Mouse (Mus musculus) layer of hippocampus, adult 11-12 months (tissue): ENCODE measurements at regions not wholly inside any gene's neighbourhood (a gene's known extent, or its start where the extent isn't known, plus 50 kb on each side); places are given as distances from the start of the nearest gene placed in this dataset.
A peak's percentile ranks its signal among the peaks of the same experiment; 100 is the strongest.

ENCODE experiments used
- DNase-seq: peaks from one replicate; pipeline ENCODE4 v3.0.0; 2022; ENCODE audit warnings: low spot score

GRCm38 (mm10) chr12:106480281-106481060 is 470.4 kb downstream of the Vrk1 start:
- no peak for DNase-seq

DNA sequence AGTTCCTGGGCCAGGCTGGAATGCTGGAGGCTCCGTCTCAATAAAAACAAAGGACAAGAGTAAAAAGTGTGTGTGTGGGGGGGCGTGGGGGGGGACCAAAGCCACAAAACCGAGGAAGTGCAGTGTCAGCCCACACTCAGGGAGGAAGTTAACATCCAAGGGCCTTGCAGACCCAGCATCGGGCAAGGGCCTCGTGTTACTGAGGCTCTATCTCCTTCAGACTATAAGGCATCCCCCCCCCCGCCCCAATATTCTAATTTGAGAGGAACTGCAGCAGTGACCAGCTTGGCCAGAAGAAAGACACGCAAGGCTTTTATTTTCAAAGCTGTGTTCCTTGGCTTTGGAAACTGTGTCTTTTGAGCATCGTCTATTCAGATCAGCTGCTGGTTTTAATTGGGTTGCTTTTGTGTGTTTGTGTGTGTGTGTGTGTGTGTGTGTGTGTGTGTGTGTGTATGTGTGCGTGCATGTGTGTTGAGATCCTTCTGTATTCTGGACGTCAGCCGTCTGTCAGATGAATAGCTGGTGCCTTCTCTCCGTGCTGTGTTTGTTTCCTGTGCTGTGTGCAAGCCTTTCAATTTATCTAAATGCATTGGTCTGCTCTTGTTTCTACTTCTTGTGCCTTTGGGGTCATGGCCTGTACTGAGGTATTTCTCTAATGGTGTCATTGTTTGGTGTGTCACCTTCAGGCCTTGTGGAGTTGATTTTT is 491.7 kb downstream of the Vrk1 start:
- no peak for DNase-seq

- DNase-seq: no peak
These were observed 494.3 kb downstream of the Vrk1 start for GRCm38 (mm10) chr12:106504285-106504684.

GRCm38 (mm10) chr12:106514057-106514456 is 504.0 kb downstream of the Vrk1 start:
- DNase-seq: no peak

DNA sequence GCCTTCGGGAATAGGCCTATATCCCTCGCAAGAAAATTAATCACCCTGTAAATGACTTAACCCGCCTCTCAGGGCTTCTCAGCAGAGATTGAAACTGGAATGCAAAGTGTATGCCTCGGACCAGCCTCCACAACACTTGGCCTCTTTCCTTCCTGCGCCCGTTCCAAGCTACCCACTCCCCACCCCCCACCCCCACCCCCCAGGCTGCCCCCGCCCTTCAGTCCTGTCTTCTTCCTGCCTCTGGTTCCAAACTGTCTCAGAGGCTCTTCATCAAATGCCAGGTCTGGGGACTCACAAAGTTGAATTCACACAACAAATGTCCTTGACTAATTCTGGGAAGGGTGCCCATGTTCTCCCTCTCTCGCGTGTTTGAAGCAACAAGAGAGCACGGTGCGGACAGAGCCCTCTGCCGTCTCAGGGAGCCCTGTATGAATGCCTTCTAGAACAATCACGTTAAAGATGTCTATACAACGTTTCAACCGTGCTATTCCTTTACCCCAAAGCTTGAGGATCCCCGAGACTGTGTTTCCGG is 505.3 kb downstream of the Vrk1 start:
- DNase-seq: no peak

DNA sequence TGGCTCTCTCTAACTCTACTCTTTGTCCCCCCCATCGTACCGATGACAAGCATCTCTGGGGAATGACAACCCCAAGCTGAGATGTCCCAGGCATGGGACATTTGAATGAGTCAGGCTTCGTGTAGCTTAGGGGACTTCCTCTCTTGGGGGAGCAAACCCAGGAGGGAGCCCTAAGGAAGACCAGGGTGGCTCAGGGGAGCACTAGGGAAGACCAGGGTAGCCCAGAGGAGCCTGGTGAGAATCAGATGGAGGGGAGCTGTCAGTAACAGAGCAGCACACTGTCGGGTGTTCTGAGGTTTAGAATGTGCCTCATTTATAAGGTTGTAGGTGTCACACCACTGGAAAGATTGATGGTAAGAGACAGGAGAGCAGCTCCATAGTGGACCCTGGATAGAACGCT is 509.1 kb downstream of the Vrk1 start:
- DNase-seq: no peak

DNA sequence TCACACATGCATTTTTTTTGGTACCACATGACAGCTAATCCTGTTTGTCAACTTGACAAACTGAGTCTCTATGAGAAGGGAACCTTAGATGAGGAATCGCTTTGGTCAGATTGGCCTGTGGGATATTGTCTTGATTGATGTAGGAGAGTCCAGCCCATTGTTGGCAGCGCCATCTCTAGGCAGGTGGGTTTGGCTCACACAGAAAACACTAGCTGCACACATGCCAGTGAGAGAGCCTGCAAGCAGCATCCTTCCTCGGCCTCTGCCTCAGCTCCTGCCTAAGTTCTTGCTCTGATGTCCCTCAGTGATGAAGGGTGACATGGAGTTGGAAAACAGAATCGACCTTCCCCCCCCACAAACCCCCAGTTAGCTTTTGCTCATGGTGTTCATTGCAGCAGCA is 514.4 kb downstream of the Vrk1 start:
- DNase-seq: no peak

- DNase-seq: no peak
These were observed 517.1 kb downstream of the Vrk1 start for GRCm38 (mm10) chr12:106527116-106527515.

- DNase-seq: no peak
These were observed 517.8 kb downstream of the Vrk1 start for GRCm38 (mm10) chr12:106527699-106528434.

DNA sequence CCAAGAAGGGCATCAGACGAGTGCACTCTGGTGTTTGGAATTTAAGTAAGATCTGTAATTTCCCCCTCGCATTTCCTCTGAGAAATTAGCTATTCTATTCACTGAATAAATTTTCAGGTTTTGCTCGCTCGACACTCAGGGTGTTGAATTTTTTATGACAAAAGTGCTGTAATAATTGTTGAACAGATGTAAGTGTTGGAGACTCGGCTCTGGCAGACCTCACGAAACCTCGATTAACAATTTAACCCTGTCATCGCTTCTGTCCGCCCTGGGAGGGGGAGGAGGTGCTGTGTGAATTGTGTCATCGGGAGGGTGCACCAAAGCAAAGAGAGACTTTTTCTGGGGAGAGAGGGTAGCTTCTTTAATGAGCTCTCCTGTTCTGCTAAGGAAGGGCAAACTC is 518.5 kb downstream of the Vrk1 start:
- DNase-seq: no peak

DNA sequence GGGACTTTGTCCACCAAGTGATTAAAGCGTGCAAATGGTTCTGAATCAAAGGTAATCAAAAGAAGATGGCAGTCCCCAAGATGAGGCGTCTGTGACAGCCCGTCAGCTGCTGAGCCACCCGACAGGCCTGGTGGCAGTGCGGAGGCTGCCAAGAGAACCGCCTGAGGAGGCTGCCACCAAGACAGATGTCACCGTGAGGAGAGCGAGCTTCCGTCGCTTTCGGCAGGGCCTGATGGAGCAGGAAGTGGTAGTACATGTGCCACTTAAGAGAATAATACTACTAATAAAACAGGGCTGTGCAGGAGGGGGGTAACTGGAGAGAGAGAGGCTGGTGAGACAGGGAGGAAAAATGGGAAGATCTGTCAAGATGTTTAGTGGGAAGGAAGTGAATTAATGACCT is 519.1 kb downstream of the Vrk1 start:
- DNase-seq: peak; percentile 9

DNA sequence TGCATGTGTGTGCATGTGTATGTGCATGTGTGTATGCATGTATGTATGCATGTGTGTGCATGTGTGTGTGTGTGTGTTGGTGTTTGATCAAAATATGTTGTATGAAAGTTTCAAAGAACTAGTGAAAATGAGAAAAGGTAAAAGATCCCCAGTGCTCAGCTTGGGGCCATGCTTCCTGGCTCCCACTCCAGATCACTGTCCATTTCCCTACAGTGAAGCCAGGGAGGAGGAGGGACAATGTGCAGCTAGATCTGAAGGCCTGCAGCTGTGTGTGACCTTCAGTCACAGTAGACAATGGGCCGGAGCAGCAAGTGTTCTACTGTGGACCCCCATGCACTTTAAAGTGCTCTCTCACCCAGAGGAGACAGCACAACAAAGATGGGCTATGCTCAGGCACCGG is 525.1 kb downstream of the Vrk1 start:
- no peak for DNase-seq

- DNase-seq: no peak
These were observed 525.7 kb downstream of the Vrk1 start for GRCm38 (mm10) chr12:106535628-106536288.

GRCm38 (mm10) chr12:106536289-106536636 is 526.2 kb downstream of the Vrk1 start:
- no peak for DNase-seq

- no peak for DNase-seq
These were observed 530.0 kb downstream of the Vrk1 start for GRCm38 (mm10) chr12:106540003-106540402.

DNA sequence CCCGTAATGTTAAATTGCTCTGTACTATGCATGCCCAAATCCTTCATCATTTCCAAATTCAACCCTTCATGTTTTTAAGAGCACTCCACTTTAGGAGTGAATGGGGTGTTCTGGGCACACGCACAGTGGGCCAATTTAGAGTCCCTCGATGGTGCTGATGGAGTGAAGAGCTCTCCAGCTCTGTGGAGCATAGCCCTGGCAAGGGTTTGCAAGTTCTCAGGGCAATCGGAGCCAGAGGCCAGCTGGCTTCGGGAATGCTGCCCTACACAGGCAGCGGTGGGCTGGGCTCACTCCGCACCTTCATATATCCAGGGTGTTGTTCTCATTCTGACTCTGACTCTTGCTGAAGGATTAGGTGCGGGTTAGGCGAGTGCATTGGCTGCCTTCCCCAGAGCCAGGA is 549.5 kb downstream of the Vrk1 start:
- no peak for DNase-seq

DNA sequence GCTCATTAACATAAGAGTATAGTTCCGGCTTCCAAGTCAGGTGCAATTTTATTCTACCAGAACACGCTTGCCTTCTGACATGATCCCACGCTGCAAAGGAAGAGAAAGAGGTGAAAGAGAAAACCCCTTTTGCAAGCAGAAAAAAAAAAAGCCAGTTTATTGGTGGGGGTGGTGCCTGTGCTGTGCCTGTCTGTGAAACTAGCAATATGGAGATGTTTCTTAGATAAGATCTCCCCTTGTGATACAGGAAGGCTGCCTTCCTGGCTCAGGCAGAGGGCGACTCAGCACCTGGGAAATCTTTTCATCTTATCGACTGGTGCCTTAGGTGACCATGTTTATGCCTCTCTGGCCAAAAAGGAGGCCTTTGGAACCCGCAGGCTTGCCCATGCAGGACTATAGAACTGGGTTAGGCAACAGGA is 555.2 kb downstream of the Vrk1 start:
- DNase-seq: no peak

GRCm38 (mm10) chr12:106566361-106566760 is 556.3 kb downstream of the Vrk1 start:
- DNase-seq: no peak

DNA sequence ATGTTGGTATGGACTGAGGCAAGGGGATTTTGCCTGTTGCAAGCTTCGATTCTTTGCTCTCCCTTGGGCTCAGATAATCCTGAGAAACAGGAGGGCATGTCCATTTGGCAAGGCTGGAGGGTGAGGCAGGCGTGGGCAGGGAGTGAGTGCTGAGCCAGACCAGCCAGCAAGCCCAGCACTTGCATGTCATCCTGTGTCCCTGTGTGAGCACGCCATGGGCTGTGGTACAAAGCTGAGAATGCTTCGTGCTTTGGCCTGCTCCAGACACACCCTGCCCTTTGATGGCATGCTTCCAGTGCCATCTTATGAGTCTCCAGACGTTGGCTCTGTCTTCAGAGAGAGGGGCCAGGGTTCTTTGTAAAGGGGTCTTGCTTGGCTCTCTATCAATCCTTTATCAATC is 557.1 kb downstream of the Vrk1 start:
- DNase-seq: no peak

GRCm38 (mm10) chr12:106568541-106569085 is 558.6 kb downstream of the Vrk1 start:
- DNase-seq: no peak

- no peak for DNase-seq
These were observed 562.9 kb downstream of the Vrk1 start for GRCm38 (mm10) chr12:106572956-106573355.

DNA sequence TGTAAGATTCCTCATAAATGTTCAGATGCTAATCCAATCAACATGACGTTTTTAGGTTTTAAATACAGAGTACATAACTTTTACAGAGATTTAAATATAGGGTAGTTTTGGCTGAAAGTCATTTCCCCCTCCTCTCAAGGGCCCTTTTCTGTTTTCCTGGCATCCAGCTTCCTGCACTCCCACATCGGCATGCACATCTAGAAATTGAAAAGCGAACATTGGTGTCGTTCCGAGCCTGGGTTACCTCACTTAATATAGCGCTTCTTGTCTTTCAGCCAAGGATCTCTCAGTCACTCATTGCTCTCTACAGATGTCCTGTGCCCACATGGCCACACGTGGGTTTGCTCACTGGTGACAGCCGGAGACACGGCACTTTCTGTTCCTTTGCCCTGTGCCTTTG is 572.7 kb downstream of the Vrk1 start:
- no peak for DNase-seq
